ENCODE assay signal across 10 mouse cellular contexts in genomic region chr7:39632836-39633235, GRCm38 (mm10).
DNase-seq lines count a peak whose midpoint lies in the region; ATAC-seq and TF ChIP-seq lines count a peak whose summit lies in the region.
"Had no signal": no experiment of that assay in that cellular context is flagged by ENCODE, and none has a peak within 500 bp of the region (broad histone marks: within the 10 kb centered on the region; RNA-seq: fewer than 3 reads in every experiment).

No protein-coding gene starts in this region.

- 61% methylated on average over 3 of the region's 3 CpGs for WGBS in limb, embryonic 14.5 days
- WGBS in limb, embryonic 10.5 days, result 72% methylated on average over 3 of the region's 3 CpGs
- 11% methylated on average over 3 of the region's 3 CpGs for WGBS in forebrain, embryonic 16.5 days

- no peaks in the 10 kb centered on the region for H3K27me3 ChIP-seq in limb, embryonic 14.5 days (ENCODE audit: control insufficient read depth, insufficient read depth, low read length)
- no peaks in the 10 kb centered on the region for H3K27me3 ChIP-seq in limb, embryonic 10.5 days (ENCODE audit: low read depth, poor library complexity, severe bottlenecking)
- no peaks in the 10 kb centered on the region for H3K27me3 ChIP-seq in forebrain, embryonic 16.5 days (replicated peaks; ENCODE audit: control insufficient read depth, insufficient read depth, low read length)
- H3K27me3 ChIP-seq: limb, embryonic 13.5 days had no signal

- no peak for ATAC-seq in limb, embryonic 14.5 days (ENCODE audit: low FRiP score, low read depth)
- peak; percentile 45; the same call in 1 of the 2 replicates for ATAC-seq in forebrain, embryonic 16.5 days
- ATAC-seq: CD4-positive, CD25-positive, alpha-beta regulatory T cell, adult 4 months had no signal

- H3K4me3 ChIP-seq in limb, embryonic 14.5 days (replicated peaks; ENCODE audit: low read length), result no peak overlapping the region
- H3K4me3 ChIP-seq in limb, embryonic 10.5 days, result no peak overlapping the region
- no peak overlapping the region for H3K4me3 ChIP-seq in forebrain, embryonic 16.5 days (replicated peaks; ENCODE audit: low read length)
- H3K4me3 ChIP-seq: limb, embryonic 13.5 days had no signal

- no peak overlapping the region for H3K27ac ChIP-seq in limb, embryonic 14.5 days (replicated peaks; ENCODE audit: low read depth, low read length)
- no peak overlapping the region for H3K27ac ChIP-seq in limb, embryonic 10.5 days
- H3K27ac ChIP-seq in forebrain, embryonic 16.5 days (ENCODE audit: low read length), result no peak overlapping the region
- H3K27ac ChIP-seq: limb, embryonic 13.5 days had no signal

- H3K4me2 ChIP-seq in limb, embryonic 14.5 days (replicated peaks; ENCODE audit: low read depth, low read length, severe bottlenecking), result no peak overlapping the region
- H3K4me2 ChIP-seq in forebrain, embryonic 16.5 days (ENCODE audit: low read length), result no peak overlapping the region
- H3K4me2 ChIP-seq: limb, embryonic 13.5 days had no signal

- no peak for TF ChIP-seq POLR2A in limb, embryonic 14.5 days (IDR thresholded peaks at IDR 0.05; ENCODE audit: borderline replicate concordance, extremely low read depth, insufficient read depth, insufficient read length)

- no peaks in the 10 kb centered on the region for H3K36me3 ChIP-seq in limb, embryonic 14.5 days (ENCODE audit: control insufficient read depth, insufficient read depth, low read length)
- no peaks in the 10 kb centered on the region for H3K36me3 ChIP-seq in limb, embryonic 10.5 days
- H3K36me3 ChIP-seq in forebrain, embryonic 16.5 days (ENCODE audit: control insufficient read depth, insufficient read depth), result no peaks in the 10 kb centered on the region
- H3K36me3 ChIP-seq: limb, embryonic 13.5 days had no signal

- DNase-seq in gastrocnemius, postnatal 10 days, result peak; percentile 11
- no peak for DNase-seq in gastrocnemius, postnatal 36 days
- DNase-seq in limb, embryonic 14.5 days (ENCODE audit: low spot score), result peak; percentile 7
- DNase-seq in limb, embryonic 10.5 days (ENCODE audit: low spot score), result no peak
- DNase-seq in mesoderm, embryonic 11.5 days (ENCODE audit: low read depth, low spot score), result peak; percentile 2
- no peak for DNase-seq in frontal cortex, postnatal 36 days (ENCODE audit: low spot score in 2 of 2)
- no peak for DNase-seq in MN1 (ENCODE audit: low spot score)

- intact Hi-C loops in gastrocnemius, postnatal 36 days (cut with DNase I), result no loop called here

- no peaks in the 10 kb centered on the region for H3K4me1 ChIP-seq in limb, embryonic 14.5 days (ENCODE audit: control insufficient read depth, insufficient read depth, low read length)
- H3K4me1 ChIP-seq in limb, embryonic 10.5 days, result no peaks in the 10 kb centered on the region
- peaks cover 4% of the 10 kb centered on the region; the same call in 1 of the 2 replicates for H3K4me1 ChIP-seq in forebrain, embryonic 16.5 days (replicated peaks; ENCODE audit: control insufficient read depth, insufficient read depth, low read length)
- H3K4me1 ChIP-seq: limb, embryonic 13.5 days had no signal

- no peak overlapping the region for H3K9ac ChIP-seq in limb, embryonic 14.5 days (ENCODE audit: low read depth, low read length, severe bottlenecking)
- H3K9ac ChIP-seq in forebrain, embryonic 16.5 days (replicated peaks; ENCODE audit: low read depth, low read length), result no peak overlapping the region
- H3K9ac ChIP-seq: limb, embryonic 13.5 days had no signal

- no peaks in the 10 kb centered on the region for H3K9me3 ChIP-seq in limb, embryonic 14.5 days (ENCODE audit: control insufficient read depth, low read length)
- H3K9me3 ChIP-seq in limb, embryonic 10.5 days (replicated peaks), result no peaks in the 10 kb centered on the region
- no peaks in the 10 kb centered on the region for H3K9me3 ChIP-seq in forebrain, embryonic 16.5 days (ENCODE audit: control insufficient read depth, low read length)
- H3K9me3 ChIP-seq: limb, embryonic 13.5 days had no signal

Comparison
In these comparisons a context has a peak if more than half of its experiments do, and no peak if none do; other contexts are left out.
1. DNase-seq: peak in gastrocnemius, postnatal 10 days (single experiment), limb, embryonic 14.5 days (single experiment) and mesoderm, embryonic 11.5 days (single experiment); none in gastrocnemius, postnatal 36 days (0 of 2), limb, embryonic 10.5 days (single experiment), frontal cortex, postnatal 36 days (0 of 2) and MN1 (single experiment).